Mouse (Mus musculus): ENCODE results near the gene Smco4.

GRCm38 (mm10) chr9:15551933-15552851 lies 59.0 kb downstream of the Smco4 start:
- no peak for TF ChIP-seq CTCF (IDR thresholded peaks at IDR 0.05; ENCODE audit: control insufficient read depth, insufficient read depth, insufficient read length)
- no peak for TF ChIP-seq USF1 (IDR thresholded peaks at IDR 0.05; ENCODE audit: low read depth)
- no peak for TF ChIP-seq MAX (IDR thresholded peaks at IDR 0.05)
- no peak for TF ChIP-seq MYOG (IDR thresholded peaks at IDR 0.05; ENCODE audit: control insufficient read depth, extremely low read depth, insufficient read length)
- TF ChIP-seq FOSL1 (IDR thresholded peaks at IDR 0.05; ENCODE audit: insufficient read depth, low read length, poor library complexity, severe bottlenecking), result no peak
- TF ChIP-seq CEBPB (IDR thresholded peaks at IDR 0.05; ENCODE audit: low read depth), result no peak
- no peak for TF ChIP-seq MYOD1 (IDR thresholded peaks at IDR 0.05; ENCODE audit: control insufficient read depth, insufficient read length, low read depth)

All from C2C12 (cell line).